Mouse (Mus musculus): ENCODE results near the gene Psd. TPM values are rescaled to one million over a fixed set of nuclear protein-coding genes. Genes with fewer than 3 reads are reported as not detected.
A peak's percentile ranks its signal among the peaks of the same experiment; 100 is the strongest.

The Psd gene
- polyA plus RNA-seq, 1 experiment: 659 TPM

DNA sequence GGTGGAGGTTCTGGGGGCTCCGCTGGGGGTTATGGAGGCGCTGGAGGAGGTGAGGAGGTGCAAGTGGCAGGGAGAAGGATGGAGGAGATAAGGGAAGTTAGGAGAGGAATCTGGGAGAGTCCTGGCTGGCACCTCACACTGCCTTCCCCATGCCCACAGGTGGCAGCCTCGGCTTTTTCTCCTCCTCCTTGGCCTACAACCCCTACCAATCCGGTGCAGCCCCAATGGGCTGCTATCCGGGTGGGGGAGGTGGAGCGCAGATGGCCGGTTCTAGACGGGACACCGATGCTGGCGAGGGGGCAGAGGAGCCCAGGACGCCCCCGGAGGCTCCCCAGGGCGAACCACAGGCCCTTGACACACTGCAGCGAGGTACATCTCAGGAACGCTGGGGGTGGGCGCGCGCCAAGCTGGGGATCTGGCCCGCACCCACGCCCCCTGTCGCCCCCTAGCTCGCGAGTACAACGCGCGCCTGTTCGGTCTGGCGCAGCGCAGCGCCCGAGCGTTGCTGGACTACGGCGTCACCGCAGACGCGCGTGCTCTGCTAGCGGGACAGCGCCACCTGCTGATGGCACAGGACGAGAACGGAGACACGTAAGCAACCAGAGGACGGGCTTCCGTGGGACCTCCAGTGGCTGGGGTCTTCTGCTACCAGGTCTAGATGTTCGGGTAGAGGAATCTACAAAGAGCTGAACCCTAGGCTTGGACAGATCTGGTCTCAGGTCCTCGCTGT, 18.1 kb downstream of the Psd start:
- peak in 1 of 2 experiments; percentile 91 for DNase-seq (ENCODE audit: extremely low spot score in 1 of 2, low spot score in 1 of 2)

DNA sequence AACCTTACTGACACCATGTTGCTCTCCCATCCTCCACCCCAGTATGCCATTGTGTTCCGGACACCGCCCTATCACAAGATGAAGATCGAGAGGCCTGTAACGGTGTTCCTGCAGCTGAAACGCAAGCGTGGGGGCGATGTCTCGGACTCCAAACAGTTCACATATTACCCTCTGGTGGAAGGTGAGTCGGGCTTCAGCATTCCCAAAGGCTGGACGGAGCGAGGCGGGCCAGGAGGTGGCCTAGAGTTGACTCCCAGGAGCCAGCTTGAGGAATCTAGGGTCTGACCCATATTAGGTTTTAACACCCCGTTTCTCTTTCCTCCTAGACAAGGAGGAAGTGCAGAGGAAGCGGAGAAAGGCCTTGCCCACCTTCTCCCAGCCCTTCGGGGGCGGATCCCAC, 18.7 kb downstream of the Psd start:
- DNase-seq (ENCODE audit: extremely low spot score in 1 of 2, low spot score in 1 of 2): no peak

DNA sequence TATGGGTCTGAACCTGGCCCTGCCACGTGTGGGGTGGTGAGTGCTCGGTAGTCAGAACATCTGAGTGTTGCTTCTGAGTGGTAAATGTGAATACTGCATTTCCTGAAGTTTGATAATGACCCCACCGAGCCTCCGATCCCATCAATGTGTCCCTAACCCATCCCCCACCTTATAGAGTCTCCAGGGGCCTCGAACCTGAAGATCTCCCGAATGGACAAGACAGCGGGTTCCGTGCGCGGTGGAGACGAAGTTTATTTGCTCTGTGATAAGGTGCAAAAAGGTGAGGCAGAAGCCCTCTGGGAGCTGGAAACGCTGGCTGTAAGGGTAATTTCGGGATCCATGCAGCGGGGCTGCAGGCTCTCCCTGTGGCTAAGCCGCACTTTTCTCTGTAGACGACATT, 19.2 kb downstream of the Psd start:
- no peak for DNase-seq (ENCODE audit: extremely low spot score in 1 of 2, low spot score in 1 of 2)

DNA sequence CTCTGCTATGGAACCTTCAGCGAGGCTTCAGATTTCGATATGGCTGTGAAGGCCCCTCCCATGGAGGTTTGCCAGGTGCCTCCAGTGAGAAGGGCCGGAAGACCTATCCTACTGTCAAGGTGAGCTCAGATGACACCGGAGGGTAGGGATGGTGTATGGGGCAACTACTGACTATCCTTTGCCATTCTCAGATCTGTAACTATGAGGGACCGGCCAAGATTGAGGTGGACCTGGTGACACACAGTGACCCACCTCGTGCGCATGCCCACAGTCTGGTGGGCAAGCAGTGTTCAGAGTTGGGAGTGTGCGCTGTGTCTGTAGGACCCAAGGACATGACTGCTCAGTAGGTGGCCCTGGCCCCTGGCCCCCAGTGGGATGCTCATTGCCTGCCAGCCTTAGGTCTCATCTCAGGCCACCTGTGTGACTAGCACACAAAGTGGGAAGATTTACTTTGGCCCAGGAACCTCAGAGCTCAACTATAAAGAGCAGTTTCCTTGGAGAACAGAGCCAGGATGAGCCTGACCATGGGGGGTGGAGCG, 20.1 kb downstream of the Psd start:
- DNase-seq (ENCODE audit: extremely low spot score in 1 of 2, low spot score in 1 of 2): no peak

DNA sequence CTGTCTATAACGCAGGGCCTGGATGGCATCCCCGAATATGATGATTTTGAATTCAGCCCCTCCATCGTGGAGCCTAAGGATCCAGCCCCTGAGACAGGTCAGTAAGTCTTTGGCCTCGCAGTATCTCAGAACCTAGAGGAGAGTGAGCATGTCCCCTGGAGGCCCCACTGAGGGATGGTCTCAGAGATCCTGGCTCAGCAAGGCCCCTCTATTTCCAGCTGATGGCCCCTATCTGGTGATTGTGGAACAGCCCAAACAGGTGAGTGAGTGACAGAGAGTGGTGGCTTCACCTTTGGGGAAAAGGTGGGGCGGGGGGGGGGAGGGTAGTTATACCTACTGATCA, 20.7 kb downstream of the Psd start:
- DNase-seq (ENCODE audit: extremely low spot score in 1 of 2, low spot score in 1 of 2): no peak

DNA sequence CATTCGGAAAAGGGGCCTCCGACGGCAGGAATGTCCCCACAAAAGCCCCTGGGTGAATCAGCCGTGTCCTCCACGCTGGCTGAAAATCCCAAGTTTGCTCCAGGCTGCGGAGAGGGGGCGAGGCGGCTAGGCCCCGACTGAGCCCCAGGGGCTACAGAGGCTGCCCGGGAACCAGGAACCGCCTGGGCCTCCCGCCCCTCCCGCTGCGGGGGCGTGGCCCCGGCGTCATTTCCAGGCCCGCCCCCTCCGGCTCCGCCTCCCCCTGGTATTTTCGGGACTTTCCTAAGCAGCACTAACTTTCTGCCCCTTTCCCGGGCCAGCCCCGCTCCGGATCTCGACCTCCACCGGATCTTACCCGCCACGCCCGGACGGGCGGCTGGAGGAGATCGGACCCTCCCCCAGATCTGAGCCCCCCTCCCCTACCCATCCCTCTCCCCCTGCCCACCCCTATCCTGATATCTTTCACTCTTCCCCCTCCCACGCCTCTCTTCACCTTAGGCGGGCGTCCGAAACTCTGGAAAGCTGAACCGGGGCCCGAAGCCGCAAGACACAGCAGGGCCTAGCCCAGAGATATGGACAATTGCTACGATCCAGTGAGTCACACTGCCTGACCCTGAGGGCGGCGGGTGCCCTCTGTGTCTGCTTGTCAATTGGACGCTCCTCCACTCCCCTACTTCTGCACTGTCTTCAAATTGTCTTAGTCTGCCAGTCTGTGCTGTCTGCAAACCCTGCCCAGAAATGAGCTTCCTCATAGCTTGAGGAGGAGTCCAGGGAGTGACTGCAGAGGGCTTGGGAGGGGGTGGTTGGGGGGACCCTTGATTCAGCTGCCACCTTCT, 21.3 kb downstream of the Psd start:
- no peak for DNase-seq (ENCODE audit: extremely low spot score in 1 of 2, low spot score in 1 of 2)

DNA sequence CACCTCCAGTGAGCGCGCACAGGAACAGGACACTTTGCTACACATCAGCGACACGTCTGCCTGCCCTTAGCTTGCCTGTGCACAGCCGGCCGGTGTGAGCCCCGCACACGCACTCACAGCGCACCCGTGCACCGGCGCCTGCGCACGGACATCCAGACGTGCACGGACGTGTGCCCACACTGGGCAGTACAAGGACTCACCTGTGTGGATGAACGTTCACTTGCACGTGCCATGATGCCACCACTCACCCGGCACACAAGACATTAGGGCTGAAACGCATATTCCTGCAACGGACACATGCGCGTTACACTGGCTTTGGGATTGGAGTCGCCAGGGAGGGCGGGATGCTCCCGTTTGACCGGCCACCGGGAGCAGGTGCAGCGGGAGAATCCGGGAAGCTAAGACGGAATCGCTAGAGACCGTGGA, 22.0 kb downstream of the Psd start:
- DNase-seq (ENCODE audit: extremely low spot score in 1 of 2, low spot score in 1 of 2): no peak

DNA sequence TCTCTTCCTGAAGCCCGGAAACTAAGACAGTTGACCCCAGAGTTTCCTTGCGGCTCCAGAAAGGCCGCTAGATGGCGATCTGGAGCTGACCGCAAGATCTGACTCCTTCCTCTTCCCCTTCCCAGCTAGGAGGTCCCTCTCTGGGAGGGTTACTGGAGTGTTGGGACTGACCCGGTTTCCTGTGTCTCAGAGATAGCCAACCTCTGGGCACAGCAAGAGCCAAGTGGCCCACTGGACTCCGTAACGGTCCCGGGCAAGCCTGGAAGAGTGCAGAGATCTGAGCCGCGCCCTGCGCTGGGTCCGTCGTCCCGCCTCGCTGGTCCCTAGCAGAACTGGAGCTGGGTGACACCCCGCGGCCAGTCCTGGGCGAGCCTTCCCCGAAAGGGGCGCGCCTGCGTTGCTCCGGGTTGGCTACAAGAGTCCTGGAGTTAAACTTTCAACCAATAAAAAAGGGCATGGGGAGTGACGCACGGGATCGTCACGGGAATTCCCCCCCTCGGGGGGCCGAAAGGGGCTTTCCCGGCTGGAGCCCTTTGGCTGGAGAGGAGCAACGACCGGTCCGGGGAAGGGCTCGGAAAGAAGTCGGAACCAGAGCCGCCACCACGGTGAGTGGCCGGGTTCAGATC, 22.6 kb downstream of the Psd start, which contains the start of gene Nfkb2:
Nfkb2 (plus strand) TSS at position 105 of the 626 bp plus-strand sequence.
- DNase-seq (ENCODE audit: extremely low spot score in 1 of 2, low spot score in 1 of 2): peak in 1 of 2 experiments; percentile 86

DNA sequence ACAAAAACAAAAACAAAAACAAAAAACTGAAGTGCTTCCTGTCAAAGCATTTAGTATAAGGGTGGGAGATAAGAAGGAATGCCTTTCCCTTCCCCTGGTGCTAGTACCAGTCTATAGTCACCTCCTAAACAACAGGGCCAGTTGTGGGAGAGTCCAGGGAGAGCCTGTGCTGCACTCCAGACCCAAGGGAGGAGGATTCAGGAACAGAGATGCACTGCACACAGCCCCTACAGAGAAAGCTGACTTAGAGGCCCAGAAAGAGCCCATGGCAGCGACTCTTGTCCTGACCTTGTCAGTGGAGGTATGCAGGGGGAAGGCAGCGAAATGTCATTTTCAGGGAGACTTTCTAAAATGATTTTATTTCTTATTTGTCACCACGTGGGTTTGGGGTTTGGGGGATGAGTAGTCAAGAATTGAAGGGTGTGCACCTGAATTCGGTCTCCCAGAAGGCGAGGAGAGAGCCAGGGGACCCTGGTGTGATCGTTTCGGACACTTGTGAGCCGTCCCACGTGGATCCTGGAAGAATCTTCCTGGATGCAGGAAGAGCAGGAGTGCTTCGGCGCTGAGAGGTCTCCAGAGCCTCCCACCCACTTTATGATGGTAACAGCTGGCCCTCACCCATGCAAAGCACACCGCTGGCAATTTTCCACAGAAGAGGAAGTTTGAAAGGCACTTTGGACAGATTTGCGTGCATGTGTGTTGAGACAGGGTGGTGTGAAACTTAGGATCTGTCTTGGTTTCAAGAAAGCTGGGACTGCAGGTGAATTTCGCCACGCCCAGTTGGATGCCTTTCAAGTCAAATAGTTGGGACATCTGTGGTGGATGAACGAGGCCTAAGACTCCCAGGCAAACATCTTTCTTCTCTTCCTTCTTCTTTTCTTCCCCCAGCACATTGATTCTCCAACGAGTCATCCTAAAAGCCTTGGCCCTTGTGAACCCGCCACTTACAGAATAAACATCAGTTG, 23.4 kb downstream of the Psd start:
- DNase-seq (ENCODE audit: extremely low spot score in 1 of 2, low spot score in 1 of 2): no peak

DNA sequence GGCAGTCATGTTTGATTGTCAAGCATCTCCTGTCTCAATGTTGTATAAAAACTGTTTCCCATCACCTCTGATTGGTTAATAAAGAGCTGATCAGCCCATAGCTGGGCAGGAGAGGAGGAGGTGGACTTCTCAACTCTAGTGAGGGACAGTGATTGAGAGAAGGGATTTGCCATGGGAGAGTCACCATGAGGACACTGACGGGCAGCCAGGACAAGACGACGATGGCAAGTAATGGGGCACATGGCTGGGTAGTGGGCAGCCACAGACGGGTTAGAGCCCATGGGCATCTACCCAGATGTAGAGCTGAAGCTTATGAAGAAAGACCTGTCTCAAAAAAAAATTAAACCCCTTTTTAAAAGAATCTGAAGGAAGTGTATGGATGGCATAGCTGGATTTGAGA, 24.4 kb downstream of the Psd start:
- no peak for DNase-seq (ENCODE audit: extremely low spot score in 1 of 2, low spot score in 1 of 2)

DNA sequence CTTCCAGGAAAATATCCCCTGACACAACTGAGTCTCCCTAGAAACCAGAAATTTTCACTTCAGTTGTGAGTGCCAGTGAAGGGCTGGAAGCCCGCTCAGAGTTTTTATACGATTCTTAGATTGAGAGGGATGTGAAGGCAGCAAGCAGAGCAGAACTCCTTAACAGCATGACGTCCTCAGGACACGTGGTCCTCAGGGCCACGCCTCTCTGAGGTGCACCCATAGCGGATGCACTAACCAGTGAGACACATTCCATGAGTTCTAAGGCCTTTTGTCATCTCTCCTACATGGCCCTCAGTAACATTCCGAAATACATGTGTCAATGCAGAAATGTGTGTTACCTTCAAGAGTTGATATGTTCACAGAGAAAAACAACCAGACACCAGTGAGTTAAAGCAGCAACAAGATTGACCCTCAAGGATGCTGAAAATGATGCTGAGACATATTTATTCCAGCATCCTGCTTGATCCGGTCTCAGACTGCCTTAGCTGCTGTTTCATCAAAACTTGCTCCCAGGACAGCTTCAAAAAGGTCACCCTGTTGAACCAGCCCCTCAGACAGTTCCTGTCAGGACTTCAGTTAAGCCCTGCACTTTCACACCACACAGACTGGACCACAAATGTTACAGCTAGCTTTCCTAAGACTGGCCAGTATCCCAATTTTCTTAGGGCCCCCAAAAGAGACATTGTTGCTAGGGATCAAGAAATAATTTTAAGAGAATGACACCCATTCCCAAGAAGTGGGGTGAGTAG, 26.5 kb downstream of the Psd start:
- no peak for DNase-seq (ENCODE audit: extremely low spot score in 1 of 2, low spot score in 1 of 2)

DNA sequence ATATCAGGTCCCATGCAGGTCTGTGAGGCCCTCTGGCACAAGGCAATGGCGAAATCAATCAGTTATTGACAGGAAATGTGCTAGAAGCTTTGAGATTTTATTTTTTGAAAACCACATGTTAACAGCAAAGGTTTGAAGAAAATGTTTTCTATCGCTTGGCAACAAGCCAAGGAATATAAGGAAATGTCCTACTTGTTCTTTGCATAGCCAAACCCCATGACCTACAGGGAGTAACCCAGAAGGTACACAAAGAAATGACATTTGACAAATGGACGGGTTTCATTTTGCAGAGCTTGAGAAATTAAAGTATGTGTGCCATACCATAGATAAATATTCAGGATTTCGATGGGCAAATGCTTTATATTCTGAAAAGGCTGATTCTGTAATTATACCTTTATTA, 30.0 kb downstream of the Psd start:
- no peak for DNase-seq (ENCODE audit: extremely low spot score in 1 of 2, low spot score in 1 of 2)

DNA sequence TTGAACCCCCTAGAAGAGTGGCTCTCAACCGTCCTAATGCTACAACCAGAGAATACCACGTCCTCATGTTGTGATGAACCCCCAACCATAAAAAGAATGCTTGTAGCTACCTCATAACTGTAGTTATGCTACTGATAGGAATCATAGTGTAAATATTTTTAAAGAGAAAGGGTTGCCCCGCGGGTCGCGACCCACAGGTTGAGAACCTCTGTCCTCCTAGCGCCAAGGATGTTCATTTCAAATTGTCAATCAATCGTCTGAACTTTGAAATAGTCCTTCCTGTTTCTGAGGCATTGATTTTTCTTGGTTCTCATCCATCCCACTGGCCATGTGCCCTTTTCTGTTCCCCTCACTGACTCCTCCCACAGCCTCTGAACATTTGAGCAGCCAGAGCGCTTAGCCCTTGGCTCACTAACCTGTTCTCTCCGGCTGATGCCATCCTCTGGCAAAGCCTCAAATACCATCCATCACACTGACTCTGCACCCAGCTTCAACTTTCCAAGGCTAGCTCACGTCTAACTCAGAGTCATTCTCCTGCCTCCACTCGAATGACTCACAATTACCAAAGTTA, 36.3 kb downstream of the Psd start:
- no peak for DNase-seq (ENCODE audit: extremely low spot score in 1 of 2, low spot score in 1 of 2)

DNA sequence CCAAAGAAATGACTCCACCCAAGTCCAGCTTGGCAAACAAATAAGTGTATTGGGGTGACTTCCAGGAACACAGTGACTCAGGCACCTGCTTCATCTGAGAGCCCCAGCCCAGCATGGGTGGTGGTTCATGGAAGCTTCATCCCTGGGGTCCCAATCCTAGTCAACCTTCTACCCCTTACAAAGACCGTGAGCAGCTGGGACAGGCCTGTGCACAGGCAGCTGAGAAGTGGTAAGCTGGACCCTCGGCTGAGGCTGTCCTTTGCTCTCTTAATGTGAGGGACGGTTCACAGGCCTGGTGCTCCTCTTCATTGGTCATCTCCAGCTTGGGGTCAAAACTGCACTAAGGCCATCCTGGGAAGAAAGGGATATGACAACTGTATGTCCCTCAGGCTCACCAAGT, 39.4 kb downstream of the Psd start:
- DNase-seq (ENCODE audit: extremely low spot score in 1 of 2, low spot score in 1 of 2): no peak

DNA sequence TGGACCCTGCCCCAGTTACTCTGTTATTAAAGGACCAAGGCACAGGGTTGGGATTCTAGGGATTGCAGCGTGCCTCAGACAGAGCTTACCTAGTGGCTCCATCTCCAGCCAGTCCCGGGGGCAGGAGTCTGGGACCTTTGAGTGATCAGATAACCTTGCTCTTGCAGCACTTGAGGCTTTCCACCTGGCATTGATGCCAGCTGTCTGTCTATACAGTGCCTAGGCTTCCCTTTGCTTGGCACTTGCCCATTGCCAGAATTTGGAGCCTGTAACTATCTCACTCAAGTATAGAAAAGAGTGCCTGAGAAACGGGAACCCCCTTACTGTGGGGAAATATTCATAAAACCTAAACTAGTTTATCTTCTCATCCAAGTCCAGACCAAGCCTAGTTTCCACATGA, 40.0 kb downstream of the Psd start:
- no peak for DNase-seq (ENCODE audit: extremely low spot score in 1 of 2, low spot score in 1 of 2)

DNA sequence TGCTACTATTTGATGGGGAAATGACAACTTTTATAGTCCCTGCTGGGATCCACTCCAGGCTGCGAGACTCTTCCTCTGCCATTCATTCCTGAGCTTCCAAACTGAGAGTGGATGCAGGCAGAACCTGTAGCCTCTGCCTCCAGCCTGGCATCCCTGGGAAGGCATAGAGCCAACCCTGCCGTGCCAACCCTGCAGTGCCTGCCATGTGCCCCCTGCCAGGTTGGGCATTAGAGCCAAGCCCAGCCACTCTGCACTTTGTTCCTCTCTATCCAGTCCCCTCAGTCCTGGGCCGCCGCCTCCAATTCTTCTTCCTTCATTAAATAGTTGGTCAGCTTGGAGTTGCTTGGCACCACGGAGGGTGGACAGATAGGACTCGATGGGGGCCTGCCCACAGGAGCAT, 40.9 kb downstream of the Psd start:
- DNase-seq (ENCODE audit: extremely low spot score in 1 of 2, low spot score in 1 of 2): no peak

DNA sequence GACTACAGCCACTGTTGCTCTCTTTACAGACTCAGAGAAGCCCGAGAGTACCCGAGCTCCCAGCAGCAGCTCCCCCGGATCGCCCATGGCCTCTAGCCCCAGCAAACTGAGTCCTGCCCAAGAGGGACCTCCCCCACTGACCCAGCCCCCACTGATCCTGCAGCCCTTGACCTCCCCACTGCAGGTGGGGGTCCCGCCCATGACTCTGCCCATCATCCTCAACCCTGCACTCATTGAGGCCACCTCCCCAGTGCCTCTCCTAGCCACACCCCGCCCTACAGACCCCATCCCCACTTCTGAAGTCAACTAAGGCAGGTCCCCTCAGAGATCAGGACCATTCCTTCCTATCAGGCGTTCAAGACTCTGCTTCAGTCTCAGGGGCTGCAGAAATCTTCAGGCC, 41.3 kb downstream of the Psd start:
- DNase-seq (ENCODE audit: extremely low spot score in 1 of 2, low spot score in 1 of 2): no peak

DNA sequence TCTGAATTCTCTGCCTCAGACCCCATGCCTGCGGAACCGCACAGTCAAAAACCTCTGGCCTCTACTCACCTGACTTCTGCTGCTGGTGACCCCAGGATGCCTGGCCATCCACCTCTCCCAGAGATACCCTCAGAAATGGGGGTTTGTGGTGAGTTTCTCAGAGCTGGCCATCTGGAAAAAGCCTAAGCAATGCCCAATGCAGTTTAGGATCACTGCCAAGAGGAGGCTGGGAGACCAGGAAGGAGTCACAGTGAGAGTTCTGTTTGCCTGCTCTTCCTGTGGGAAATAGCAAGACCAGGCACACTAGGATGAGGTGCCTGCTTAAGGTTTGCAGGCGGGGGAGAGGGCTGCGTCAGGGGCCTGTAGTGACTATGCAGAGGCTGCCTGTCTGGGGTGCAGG, 42.3 kb downstream of the Psd start:
- no peak for DNase-seq (ENCODE audit: extremely low spot score in 1 of 2, low spot score in 1 of 2)
